Mouse (Mus musculus) G1E (cell line): Measurements from ENCODE around the gene Pkd1l2. TPM values are rescaled to one million over a fixed set of nuclear protein-coding genes. Genes with fewer than 3 reads are reported as not detected.

Experiments
- ATAC-seq: 2 replicates; pipeline ENCODE4 v1.8.0; 2016; ENCODE audit warnings: mild to moderate bottlenecking; ENCODE audit not compliant: insufficient number of reproducible peaks, poor library complexity, low FRiP score, severe bottlenecking; ENCODE audit errors: extremely low read depth
- DNase-seq: peaks from one replicate; pipeline ENCODE4 v3.0.0; 2012; ENCODE audit warnings: low spot score
- H3K27me3 ChIP-seq: 2 replicates; pipeline ENCODE4 v1.6.1; 2012; ENCODE audit warnings: mild to moderate bottlenecking, low read length, inconsistent platforms; ENCODE audit not compliant: insufficient read depth
- H3K36me3 ChIP-seq: replicated peaks from 2 replicates; pipeline ENCODE3; 2012; ENCODE audit warnings: mild to moderate bottlenecking, inconsistent platforms
- H3K4me1 ChIP-seq: 2 replicates; pipeline ENCODE4 v1.6.1; 2012; ENCODE audit warnings: low read depth, low read length, inconsistent platforms, mixed read lengths; ENCODE audit not compliant: insufficient read depth
- H3K4me3 ChIP-seq: 2 replicates; pipeline ENCODE4 v1.5.1; 2012; ENCODE audit warnings: low read depth, mild to moderate bottlenecking, inconsistent platforms, low read length, moderate library complexity, mixed read lengths
- H3K9me3 ChIP-seq: replicated peaks from 2 replicates; pipeline ENCODE4 v1.6.1; 2012; ENCODE audit warnings: inconsistent platforms
- CTCF ChIP-seq: IDR thresholded peaks from 2 replicates; pipeline ENCODE4 v1.5.1; 2012; ENCODE audit warnings: low read depth, low read length, inconsistent platforms, mixed read lengths
- GATA1 ChIP-seq: IDR thresholded peaks from 2 replicates; pipeline ENCODE4 v1.6.1; 2012; ENCODE audit warnings: borderline replicate concordance, low read length, inconsistent platforms, mixed read lengths
- GATA2 ChIP-seq: IDR thresholded peaks from 2 replicates; pipeline ENCODE4 v1.6.1; 2012; ENCODE audit warnings: low read depth, low read length, inconsistent platforms, borderline replicate concordance
- POLR2AphosphoS5 ChIP-seq: IDR thresholded peaks from 2 replicates; pipeline ENCODE4 v1.6.1; 2012; ENCODE audit warnings: low read depth, low read length, inconsistent platforms; ENCODE audit not compliant: insufficient replicate concordance
- TAL1 ChIP-seq: conservative IDR thresholded peaks from 2 replicates; pipeline ENCODE4 v1.6.1; 2012; ENCODE audit warnings: low read depth, low read length, inconsistent platforms, mixed read lengths
- polyA plus RNA-seq: library from polyadenylated mRNA; stranded (reverse); fragments of >175 nt; gene quantifications from 2 replicates; pipeline ENCODE4 v1.2.3, GENCODE M21; 2012
- total RNA-seq, 2 experiments: library from RNA; stranded (forward) in 1 of 2; stranded (reverse) in 1 of 2; fragments of 200-1000 nt in 1 of 2; fragments of >200 nt in 1 of 2; fragmentation: Nextera tagmentation in 1 of 2; gene quantifications; 2 replicates each; pipeline ENCODE4 v1.2.3; 2014 to 2017

The Pkd1l2 gene
- total and polyA plus RNA-seq, 3 experiments: 0.09 to 0.60 (median 0.16) TPM

- H3K9me3 ChIP-seq: no peaks in the 10 kb centered on the region
- no peak for ATAC-seq
- peaks cover 24% of the 10 kb centered on the region for H3K27me3 ChIP-seq
- H3K36me3 ChIP-seq: peaks cover under 1% of the 10 kb centered on the region
- H3K4me3 ChIP-seq: no peak overlapping the region
- no peak for DNase-seq
- peaks cover 25% of the 10 kb centered on the region for H3K4me1 ChIP-seq
- no peak for TF ChIP-seq CTCF
These were observed 106.6 kb downstream of the Pkd1l2 start for GRCm38 (mm10) chr8:116975606-116976005.

GRCm38 (mm10) chr8:116975066-116975465 lies 107.2 kb downstream of the Pkd1l2 start:
- Histone ChIP-seq H3K27me3 (peaks cover 29% of the 10 kb centered on the region), H3K4me3 (no peak overlapping the region), H3K36me3 (no peaks in the 10 kb centered on the region), H3K9me3 (no peaks in the 10 kb centered on the region), H3K4me1 (peaks cover 23% of the 10 kb centered on the region)
- TF ChIP-seq CTCF (no peak), POLR2AphosphoS5 (no peak), GATA1 (no peak), GATA2 (no peak), TAL1 (no peak)
- no peak for ATAC-seq
- DNase-seq: no peak

- Histone ChIP-seq H3K36me3 (no peaks in the 10 kb centered on the region), H3K4me3 (no peak overlapping the region), H3K27me3 (peaks cover 25% of the 10 kb centered on the region), H3K9me3 (no peaks in the 10 kb centered on the region), H3K4me1 (0 out of 2 replicates have a peak, but pooled peaks cover 4% of the 10 kb centered on the region)
- ATAC-seq (no peak), DNase-seq (no peak)
- TF ChIP-seq GATA2 (no peak), TAL1 (no peak), CTCF (no peak)
These were observed 112.7 kb downstream of the Pkd1l2 start for GRCm38 (mm10) chr8:116969531-116969930.

- Histone ChIP-seq H3K9me3 (no peaks in the 10 kb centered on the region), H3K36me3 (peaks cover 89% of the 10 kb centered on the region), H3K27me3 (no peaks in the 10 kb centered on the region), H3K4me3 (no peak overlapping the region), H3K4me1 (peaks cover 35% of the 10 kb centered on the region)
- TF ChIP-seq GATA2: no peak
- no peak for TF ChIP-seq CTCF
- no peak for TF ChIP-seq POLR2AphosphoS5
- no peak for TF ChIP-seq GATA1
- no peak for TF ChIP-seq TAL1
- DNase-seq: no peak
- no peak for ATAC-seq
These were observed 127.8 kb downstream of the Pkd1l2 start for GRCm38 (mm10) chr8:116954415-116954814.

GRCm38 (mm10) chr8:116952428-116952827 lies 129.8 kb downstream of the Pkd1l2 start:
- H3K4me1 ChIP-seq: peaks cover 40% of the 10 kb centered on the region
- no peak overlapping the region for H3K4me3 ChIP-seq
- peaks cover 82% of the 10 kb centered on the region for H3K36me3 ChIP-seq
- no peaks in the 10 kb centered on the region for H3K27me3 ChIP-seq
- TF ChIP-seq GATA2 (no peak), TAL1 (no peak), CTCF (no peak), POLR2AphosphoS5 (no peak), GATA1 (no peak)
- H3K9me3 ChIP-seq: no peaks in the 10 kb centered on the region
- ATAC-seq: no peak
- no peak for DNase-seq

- no peak for ATAC-seq
- no peaks in the 10 kb centered on the region for H3K27me3 ChIP-seq
- peaks cover 79% of the 10 kb centered on the region for H3K36me3 ChIP-seq
These were observed 130.5 kb downstream of the Pkd1l2 start for GRCm38 (mm10) chr8:116951778-116952177.

GRCm38 (mm10) chr8:116951369-116951768 lies 130.9 kb downstream of the Pkd1l2 start:
- DNase-seq: no peak
- H3K4me3 ChIP-seq: no peak overlapping the region
- no peak for TF ChIP-seq GATA2
- no peak for TF ChIP-seq CTCF
- TF ChIP-seq GATA1: no peak
- TF ChIP-seq TAL1: no peak
- no peak for TF ChIP-seq POLR2AphosphoS5
- peaks cover 48% of the 10 kb centered on the region for H3K4me1 ChIP-seq
- no peaks in the 10 kb centered on the region for H3K9me3 ChIP-seq
- peaks cover 79% of the 10 kb centered on the region for H3K36me3 ChIP-seq
- ATAC-seq: no peak
- no peaks in the 10 kb centered on the region for H3K27me3 ChIP-seq

More at GRCm38 (mm10) chr8:116951778-116952177, 130.5 kb downstream of the Pkd1l2 start:
- H3K4me1 ChIP-seq: peaks cover 44% of the 10 kb centered on the region
- TF ChIP-seq TAL1 (no peak), GATA2 (no peak), POLR2AphosphoS5 (no peak), GATA1 (no peak), CTCF (no peak)
- H3K4me3 ChIP-seq: no peak overlapping the region
- no peaks in the 10 kb centered on the region for H3K9me3 ChIP-seq
- no peak for DNase-seq
